Mouse (Mus musculus): ENCODE data around the gene Mid1. TPM values are rescaled to one million over a fixed set of nuclear protein-coding genes. Genes with fewer than 3 reads are reported as not detected.
A peak's percentile ranks its signal among the peaks of the same experiment; 100 is the strongest.
"Not testable (repeated sequence)": the region's sequence is repeated elsewhere in the genome, so short reads cannot be mapped to it uniquely, and the experiment has no call there.

The Mid1 gene
- polyA plus RNA-seq, 1 experiment, result 6.9 TPM

DNA sequence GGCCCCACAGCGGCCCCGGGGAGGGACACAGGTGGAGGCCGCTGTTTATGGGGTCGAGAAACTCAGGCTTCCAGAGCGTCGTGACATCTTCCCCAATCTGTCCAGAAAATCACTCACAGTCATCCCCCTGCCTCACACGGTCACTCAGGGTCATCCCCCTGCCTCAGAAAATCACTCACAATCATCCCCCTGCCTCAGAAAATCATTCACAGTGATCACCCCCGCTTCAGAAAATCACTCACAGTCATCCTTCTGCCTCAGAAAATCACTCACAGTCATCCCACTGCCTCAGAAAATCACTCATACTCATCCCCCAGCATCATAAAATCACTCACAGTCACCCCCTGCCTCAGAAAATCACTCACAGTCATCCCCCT lies 304.2 kb downstream of the Mid1 start:
- H3K27ac ChIP-seq (replicated peaks; ENCODE audit: low read depth, low read length); H3K4me1 ChIP-seq (ENCODE audit: control insufficient read depth, insufficient read depth, insufficient read length, low read length); H3K4me3 ChIP-seq (ENCODE audit: insufficient read depth, low read depth, low read length): not testable (repeated sequence)

DNA sequence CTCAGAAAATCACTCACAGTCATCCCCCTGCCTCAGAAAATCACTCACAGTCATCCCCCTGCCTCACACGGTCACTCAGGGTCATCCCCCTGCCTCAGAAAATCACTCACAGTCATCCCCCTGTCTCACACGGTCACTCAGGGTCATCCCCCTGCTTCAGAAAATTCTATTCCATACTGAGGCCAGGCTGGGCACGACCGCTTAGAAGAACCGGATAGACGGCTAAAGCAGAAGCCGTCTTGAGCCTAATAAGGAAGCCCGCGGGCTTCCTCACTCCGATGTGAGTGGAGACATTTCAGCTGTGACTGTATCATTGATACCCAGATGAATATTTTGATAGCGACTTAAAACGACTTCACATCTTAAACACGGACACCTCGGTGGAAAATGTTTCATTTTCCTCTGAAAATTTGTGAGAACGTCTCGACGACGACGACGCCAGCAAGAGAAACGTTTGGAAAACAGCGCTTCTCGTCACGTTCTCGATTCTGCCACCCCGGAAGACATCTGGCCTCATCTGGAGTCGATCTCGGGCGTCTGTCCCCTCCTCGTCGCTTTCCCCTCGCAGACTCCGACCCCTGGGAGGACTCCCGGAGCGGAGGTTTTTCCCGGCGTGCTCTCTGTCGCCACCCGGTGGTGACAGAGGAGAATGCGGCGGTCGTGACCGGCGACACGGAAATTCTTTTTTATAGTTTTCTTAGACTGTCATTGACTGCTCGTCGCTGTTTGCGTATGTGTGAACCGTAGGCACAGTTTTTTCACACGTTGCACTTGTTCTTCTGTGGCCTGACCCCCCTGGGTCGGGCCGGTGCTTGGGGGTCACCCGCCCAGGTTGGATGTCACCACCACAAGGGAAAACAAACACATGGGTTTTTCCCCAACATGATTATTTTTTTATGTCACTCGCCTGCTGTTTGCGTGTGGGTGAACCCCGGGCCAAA lies 305.0 kb downstream of the Mid1 start:
- peak overlapping the region; percentile 13 for H3K4me3 ChIP-seq (ENCODE audit: insufficient read depth, low read depth, low read length)
- H3K4me1 ChIP-seq (ENCODE audit: control insufficient read depth, insufficient read depth, insufficient read length, low read length), result not testable (repeated sequence)
- H3K27ac ChIP-seq (replicated peaks; ENCODE audit: low read depth, low read length), result 0 out of 2 replicates have a peak overlapping the region, but pooled peaks have one; percentile 2

DNA sequence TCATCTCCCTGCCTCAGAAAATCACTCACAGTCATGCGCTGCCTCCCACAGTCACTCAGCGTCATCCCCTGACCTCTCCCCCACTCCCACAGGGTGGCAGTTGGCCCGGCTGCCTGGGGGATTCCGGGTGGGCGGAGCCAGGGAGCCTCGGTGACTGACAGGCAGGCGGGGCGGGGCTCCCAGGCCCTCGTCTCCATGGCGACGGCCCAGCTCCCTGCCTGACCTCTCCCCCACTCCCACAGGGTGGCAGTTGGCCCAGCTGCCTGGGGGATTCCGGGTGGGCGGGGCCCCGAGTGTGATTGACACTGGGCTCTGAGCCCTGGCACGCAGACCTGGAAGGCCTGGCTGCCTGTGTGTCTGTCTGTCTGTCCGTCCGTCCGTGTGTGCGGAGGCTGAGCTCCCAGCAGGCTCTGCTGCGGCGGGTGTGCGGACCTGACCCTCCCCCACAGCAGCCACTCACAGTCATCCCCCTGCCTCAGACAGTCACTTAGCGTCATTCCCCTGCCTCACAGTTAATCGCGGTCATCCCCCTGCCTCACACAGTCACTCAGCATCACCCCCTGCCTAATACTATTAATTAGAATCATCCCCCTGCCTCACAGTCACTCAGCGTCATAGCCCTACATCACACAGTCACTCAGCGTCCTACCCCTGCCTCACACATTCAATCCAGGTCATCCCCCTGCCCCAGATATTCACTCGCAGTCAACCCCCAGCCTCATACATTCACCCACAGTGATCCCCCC lies 306.3 kb downstream of the Mid1 start:
- Histone ChIP-seq H3K4me3 (ENCODE audit: insufficient read depth, low read depth, low read length) (peak overlapping the region; percentile 12), H3K27ac (replicated peaks; ENCODE audit: low read depth, low read length) (peak overlapping the region; percentile 42)
- not testable (repeated sequence) for H3K4me1 ChIP-seq (ENCODE audit: control insufficient read depth, insufficient read depth, insufficient read length, low read length)

DNA sequence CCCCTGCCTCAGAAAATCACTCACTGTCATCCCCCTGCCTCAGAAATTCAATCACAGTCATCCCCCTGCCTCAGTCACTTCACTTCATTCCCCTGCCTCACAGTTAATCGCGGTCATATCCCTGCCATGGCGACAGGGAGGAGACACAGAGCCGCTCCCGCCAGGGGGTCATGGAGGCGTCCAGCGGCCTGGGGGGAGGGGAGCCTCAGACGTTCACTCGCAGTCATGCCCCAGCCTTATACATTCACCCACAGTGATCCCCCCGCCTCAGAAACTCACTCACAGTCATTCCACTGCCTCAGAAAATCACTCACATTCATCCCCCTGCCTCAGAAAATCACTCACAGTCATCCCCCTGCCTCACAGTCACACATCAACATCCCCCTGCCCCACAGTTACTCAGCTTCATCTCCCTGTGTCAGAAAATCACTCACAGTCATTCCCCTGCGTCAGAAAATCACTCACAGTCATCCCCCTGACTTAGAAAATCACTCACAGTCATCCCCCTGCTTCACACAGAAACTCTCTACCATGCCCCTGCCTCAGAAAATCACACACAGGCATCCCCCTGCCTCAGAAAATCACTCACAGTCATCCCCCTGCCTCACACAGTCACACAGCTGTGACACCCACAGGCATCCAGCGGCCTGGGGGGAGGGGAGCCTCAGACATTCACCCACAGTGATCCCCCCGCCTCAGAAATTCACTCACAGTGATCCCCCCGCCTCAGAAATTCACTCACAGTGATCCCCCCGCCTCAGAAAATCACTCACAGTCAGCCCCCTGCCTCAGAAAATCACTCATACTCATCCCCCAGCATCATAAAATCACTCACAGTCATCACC lies 307.3 kb downstream of the Mid1 start:
- not testable (repeated sequence) for H3K4me1 ChIP-seq (ENCODE audit: control insufficient read depth, insufficient read depth, insufficient read length, low read length); H3K4me3 ChIP-seq (ENCODE audit: insufficient read depth, low read depth, low read length); H3K27ac ChIP-seq (replicated peaks; ENCODE audit: low read depth, low read length)

DNA sequence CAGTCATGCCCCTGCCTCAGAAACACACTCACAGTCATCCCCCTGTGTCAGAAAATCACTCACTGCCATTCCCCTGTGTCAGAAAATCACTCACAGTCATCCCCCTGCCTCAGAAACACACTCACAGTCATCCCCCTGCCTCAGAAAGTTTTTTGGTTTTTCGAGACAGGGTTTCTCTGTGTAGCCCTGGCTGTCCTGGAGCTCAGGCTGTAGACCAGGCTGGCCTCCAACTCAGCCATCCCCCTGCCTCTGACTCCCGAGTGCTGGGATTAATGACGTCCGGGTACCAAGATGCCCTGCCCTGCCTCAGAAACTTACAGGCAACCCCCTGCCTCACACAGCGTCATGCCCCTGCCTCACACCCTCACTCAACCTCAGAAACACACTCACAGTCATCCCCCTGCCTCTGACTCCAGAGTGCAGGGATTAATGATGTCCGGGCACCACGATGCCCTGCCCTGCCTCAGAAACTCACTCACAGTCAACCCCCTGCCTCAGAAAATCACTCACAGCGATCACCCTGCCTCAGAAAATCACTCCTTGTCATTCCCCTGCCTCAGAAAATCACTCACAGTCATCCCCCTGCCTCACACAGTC lies 308.1 kb downstream of the Mid1 start:
- not testable (repeated sequence) for H3K27ac ChIP-seq (replicated peaks; ENCODE audit: low read depth, low read length); H3K4me3 ChIP-seq (ENCODE audit: insufficient read depth, low read depth, low read length); H3K4me1 ChIP-seq (ENCODE audit: control insufficient read depth, insufficient read depth, insufficient read length, low read length)

DNA sequence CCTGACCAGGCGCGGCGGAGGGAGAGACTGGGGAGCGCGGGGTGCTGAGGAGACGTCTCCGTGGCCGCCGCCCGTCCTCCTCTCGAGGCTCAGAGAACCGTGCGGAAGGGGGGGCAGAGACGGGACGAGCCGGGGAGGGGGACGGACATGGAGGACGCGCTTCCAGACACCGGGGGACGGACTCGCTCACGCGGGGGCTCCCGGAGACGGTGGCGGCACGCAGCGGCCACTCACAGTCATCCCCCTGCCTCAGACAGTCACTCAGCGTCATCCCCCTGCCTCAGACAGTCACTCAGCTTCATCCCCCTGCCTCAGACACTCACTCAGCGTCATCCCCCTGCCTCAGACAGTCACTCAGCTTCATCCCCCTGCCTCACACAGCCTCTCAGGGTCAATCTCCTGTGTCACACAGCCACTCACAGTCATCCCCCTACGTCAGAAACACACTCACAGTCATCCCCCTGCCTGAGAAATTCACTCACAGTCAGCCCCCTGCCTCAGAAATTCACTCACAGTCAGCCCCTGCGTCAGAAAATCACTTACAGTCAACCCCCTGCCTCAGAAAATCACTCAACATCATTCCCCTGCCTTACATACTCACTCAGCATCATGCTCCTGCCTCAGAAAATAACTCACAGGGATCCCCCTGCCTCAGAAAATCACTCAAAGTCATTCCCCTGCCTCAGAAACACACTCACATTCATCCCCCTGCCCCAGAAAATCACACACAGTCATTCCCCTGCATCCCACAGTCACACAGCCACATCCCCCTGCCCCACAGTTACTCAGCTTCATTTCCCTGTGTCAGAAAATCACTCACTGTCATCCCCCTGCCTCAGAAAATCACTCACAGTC lies 309.2 kb downstream of the Mid1 start:
- not testable (repeated sequence) for H3K4me3 ChIP-seq (ENCODE audit: insufficient read depth, low read depth, low read length); H3K27ac ChIP-seq (replicated peaks; ENCODE audit: low read depth, low read length); H3K4me1 ChIP-seq (ENCODE audit: control insufficient read depth, insufficient read depth, insufficient read length, low read length)

DNA sequence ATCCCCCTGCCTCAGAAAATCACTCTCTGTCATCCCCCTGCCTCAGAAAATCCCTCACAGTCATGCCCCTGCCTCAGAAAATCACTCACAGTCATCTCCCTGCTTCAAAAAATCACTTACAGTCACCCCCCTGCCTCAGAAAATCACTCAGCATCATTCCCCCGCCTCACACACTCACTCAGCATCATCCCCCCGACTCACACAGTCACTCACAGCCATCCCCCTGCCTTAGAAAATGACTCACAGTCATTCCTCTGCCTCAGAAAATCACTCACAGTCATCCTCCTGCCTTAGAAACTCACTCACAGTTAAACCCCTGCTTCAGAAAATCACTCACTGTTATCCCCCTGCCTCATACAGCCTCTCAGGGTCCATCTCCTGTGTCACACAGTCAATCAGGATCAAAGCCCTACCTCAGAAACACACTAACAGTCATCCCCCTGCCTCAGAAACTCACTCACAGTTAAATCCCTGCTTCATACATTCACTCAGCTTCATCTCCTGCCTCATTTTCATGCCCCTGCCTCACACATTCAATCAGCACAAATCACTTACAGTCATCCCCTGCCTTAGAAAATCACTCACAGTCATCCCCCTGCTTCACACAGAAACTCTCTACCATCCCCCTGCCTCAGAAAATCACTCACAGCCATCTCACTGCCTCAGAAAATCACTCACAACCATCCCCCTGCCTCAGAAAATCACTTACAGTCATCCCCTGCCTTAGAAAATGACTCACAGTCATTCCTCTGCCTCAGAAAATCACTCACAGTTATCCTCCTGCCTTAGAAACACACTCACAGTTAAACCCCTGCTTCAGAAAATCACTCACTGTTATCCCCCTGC lies 310.1 kb downstream of the Mid1 start:
- not testable (repeated sequence) for H3K4me1 ChIP-seq (ENCODE audit: control insufficient read depth, insufficient read depth, insufficient read length, low read length); H3K27ac ChIP-seq (replicated peaks; ENCODE audit: low read depth, low read length); H3K4me3 ChIP-seq (ENCODE audit: insufficient read depth, low read depth, low read length)

DNA sequence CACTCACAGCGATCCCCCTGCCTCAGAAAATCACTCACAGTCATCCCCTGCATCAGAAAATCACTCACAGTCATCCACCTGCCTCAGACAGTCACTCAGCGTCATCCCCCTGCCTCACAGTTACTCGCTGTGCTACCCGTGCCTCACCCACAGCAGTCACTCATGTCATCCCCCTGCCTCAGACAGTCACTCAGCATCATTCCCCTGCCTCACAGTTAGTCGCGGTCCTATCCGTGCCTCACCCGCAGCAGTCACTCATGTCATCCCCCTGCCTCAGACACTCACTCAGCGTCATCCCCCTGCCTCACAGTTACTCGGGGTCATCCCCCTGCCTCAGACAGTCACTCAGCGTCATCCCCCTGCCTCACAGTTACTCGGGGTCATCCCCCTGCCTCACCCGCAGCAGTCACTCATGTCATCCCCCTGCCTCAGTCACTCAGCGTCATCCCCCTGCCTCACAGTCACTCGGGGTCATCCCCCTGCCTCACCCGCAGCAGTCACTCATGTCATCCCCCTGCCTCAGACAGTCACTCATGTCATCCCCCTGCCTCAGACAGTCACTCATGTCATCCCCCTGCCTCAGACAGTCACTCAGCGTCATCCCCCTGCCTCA lies 311.0 kb downstream of the Mid1 start:
- not testable (repeated sequence) for H3K4me1 ChIP-seq (ENCODE audit: control insufficient read depth, insufficient read depth, insufficient read length, low read length); H3K4me3 ChIP-seq (ENCODE audit: insufficient read depth, low read depth, low read length); H3K27ac ChIP-seq (replicated peaks; ENCODE audit: low read depth, low read length)

DNA sequence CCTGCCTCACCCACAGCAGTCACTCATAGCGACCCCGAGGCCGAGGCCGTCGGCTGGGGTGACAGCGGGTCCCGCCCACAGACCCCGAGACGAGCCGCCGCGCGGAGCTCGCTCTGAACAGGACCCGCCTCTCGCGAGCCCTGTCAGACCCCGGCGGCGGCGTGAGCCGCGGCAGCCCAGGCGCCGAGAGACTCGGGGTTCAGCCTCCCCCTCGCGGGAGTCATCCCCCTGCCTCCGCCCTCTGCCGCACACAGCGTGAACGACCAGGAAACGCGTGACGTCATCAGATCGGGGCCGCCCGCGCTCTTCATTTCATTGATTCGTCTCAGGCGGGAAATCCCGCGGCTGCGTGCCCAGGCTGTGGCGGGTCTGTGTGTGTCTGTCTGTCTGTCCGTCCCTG lies 311.9 kb downstream of the Mid1 start:
- 0 out of 2 replicates have a peak overlapping the region, but pooled peaks have one; percentile 22 for H3K27ac ChIP-seq (replicated peaks; ENCODE audit: low read depth, low read length)
- not testable (repeated sequence) for H3K4me1 ChIP-seq (ENCODE audit: control insufficient read depth, insufficient read depth, insufficient read length, low read length)
- peak overlapping the region; percentile 41 for H3K4me3 ChIP-seq (ENCODE audit: insufficient read depth, low read depth, low read length)

DNA sequence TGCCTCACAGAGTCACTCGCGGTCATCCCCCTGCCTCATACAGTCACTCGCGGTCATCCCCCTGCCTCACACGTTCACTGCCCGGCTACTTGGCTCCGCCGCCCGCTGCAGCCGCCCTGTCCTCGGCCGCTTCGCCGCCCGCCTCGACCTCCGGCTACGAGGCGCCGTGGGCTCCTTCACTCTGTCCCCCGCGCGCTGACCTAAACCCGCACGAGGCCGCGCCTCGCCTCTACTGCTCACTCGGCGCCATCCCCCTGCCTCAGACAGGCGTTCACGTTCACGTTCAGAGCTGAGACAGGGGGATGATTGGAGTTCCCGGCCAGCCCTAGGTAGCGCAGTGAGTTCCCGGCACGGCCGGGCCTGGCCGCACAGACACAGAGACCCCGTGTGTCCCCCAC lies 312.5 kb downstream of the Mid1 start:
- peak overlapping the region; percentile 22 for H3K27ac ChIP-seq (replicated peaks; ENCODE audit: low read depth, low read length)
- H3K4me1 ChIP-seq (ENCODE audit: control insufficient read depth, insufficient read depth, insufficient read length, low read length), result not testable (repeated sequence)
- H3K4me3 ChIP-seq (ENCODE audit: insufficient read depth, low read depth, low read length), result peak overlapping the region; percentile 41

DNA sequence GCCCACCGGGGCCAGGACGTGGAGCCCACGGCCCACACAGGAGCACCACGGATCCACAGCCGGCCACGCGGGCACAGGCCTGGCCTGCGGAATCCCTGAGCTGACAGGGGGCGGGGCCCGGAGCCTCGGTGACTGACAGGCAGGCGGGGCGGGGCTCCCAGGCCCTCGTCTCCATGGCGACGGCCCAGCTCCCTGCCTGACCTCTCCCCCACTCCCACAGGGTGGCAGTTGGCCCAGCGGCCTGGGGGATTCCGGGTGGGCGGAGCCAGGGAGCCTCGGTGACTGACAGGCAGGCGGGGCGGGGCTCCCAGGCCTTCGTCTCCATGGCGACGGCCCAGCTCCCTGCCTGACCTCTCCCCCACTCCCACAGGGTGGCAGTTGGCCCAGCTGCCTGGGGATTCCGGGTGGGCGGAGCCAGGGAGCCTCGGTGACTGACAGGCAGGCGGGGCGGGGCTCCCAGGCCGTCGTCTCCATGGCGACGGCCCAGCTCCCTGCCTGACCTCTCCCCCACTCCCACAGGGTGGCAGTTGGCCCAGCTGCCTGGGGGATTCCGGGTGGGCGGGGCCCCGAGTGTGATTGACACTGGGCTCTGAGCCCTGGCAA lies 313.0 kb downstream of the Mid1 start:
- Histone ChIP-seq H3K27ac (replicated peaks; ENCODE audit: low read depth, low read length) (peak overlapping the region; percentile 22), H3K4me3 (ENCODE audit: insufficient read depth, low read depth, low read length) (peak overlapping the region; percentile 41)
- not testable (repeated sequence) for H3K4me1 ChIP-seq (ENCODE audit: control insufficient read depth, insufficient read depth, insufficient read length, low read length)

DNA sequence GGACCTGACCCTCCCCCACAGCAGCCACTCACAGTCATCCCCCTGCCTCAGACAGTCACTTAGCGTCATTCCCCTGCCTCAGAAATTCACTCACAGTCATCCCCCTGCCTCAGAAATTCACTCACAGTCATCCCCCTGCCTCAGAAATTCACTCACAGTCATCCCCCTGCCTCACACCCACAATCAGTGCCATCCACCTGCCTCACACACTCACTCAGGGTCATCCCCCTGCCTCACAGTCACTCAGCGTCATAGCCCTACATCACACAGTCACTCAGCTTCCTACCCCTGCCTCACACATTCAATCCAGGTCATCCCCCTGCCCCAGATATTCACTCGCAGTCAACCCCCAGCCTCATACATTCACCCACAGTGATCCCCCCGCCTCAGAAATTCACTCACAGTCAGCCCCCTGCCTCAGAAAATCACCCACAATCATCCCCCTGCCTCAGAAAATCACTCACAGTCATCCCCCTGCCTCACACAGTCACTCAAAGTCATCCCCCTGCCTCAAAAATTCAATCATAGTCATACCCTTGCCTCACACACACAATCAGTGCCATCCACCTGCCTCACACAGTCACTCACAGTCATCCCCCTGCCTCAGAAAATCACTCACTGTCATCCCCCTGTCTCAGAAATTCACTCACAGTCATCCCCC lies 313.7 kb downstream of the Mid1 start:
- H3K4me3 ChIP-seq (ENCODE audit: insufficient read depth, low read depth, low read length), result peak overlapping the region; percentile 3; the same call in 1 of the 2 replicates
- not testable (repeated sequence) for H3K27ac ChIP-seq (replicated peaks; ENCODE audit: low read depth, low read length); H3K4me1 ChIP-seq (ENCODE audit: control insufficient read depth, insufficient read depth, insufficient read length, low read length)

Measured in brown adipose tissue, adult 24 weeks (tissue).